Mouse (Mus musculus) midbrain, embryonic 13.5 days (tissue): ENCODE measurements around the gene Alad. TPM values are rescaled to one million over a fixed set of nuclear protein-coding genes. Genes with fewer than 3 reads are reported as not detected.
A peak's percentile ranks its signal among the peaks of the same experiment; 100 is the strongest.

Experiments used
- ATAC-seq: fragments of 200-750 bp; cut with Nextera tagmentation; 2 replicates; pipeline ENCODE4 v1.8.0; 2017; ENCODE audit warnings: mild to moderate bottlenecking, moderate TSS enrichment, moderate library complexity
- H3K27ac ChIP-seq: fragments of 300-500 bp; sonication (generic); 2 replicates; pipeline ENCODE4 v1.5.1; 2015; ENCODE audit warnings: inconsistent platforms, mild to moderate bottlenecking, moderate library complexity
- H3K27me3 ChIP-seq: fragments of 300-500 bp; sonication (generic); 2 replicates; pipeline ENCODE4 v1.6.1; 2015; ENCODE audit warnings: mild to moderate bottlenecking, inconsistent platforms
- H3K36me3 ChIP-seq: fragments of 300-500 bp; sonication (generic); 2 replicates; pipeline ENCODE4 v1.6.1; 2015; ENCODE audit warnings: mild to moderate bottlenecking, inconsistent platforms
- H3K4me1 ChIP-seq: fragments of 300-500 bp; sonication (generic); replicated peaks from 2 replicates; pipeline ENCODE4 v1.6.1; 2015; ENCODE audit warnings: inconsistent platforms
- H3K4me2 ChIP-seq: fragments of 300-500 bp; sonication (generic); replicated peaks from 2 replicates; pipeline ENCODE4 v1.6.1; 2015; ENCODE audit warnings: moderate library complexity, mild to moderate bottlenecking, inconsistent platforms
- H3K4me3 ChIP-seq: fragments of 300-500 bp; sonication (generic); replicated peaks from 2 replicates; pipeline ENCODE4 v1.5.1; 2015; ENCODE audit warnings: mild to moderate bottlenecking, inconsistent platforms
- H3K9ac ChIP-seq: fragments of 300-500 bp; sonication (generic); replicated peaks from 2 replicates; pipeline ENCODE4 v1.6.1; 2015; ENCODE audit warnings: mild to moderate bottlenecking, inconsistent platforms
- H3K9me3 ChIP-seq: fragments of 300-500 bp; sonication (generic); 2 replicates; pipeline ENCODE4 v1.6.1; 2016; ENCODE audit warnings: mild to moderate bottlenecking, inconsistent platforms
- WGBS: fragments of 180-500 bp; shearing (Covaris S2); methylation state at CpG from one replicate; pipeline ENCODE4 v1.1.7; 2015; 5-methylcytosine and 5-hydroxymethylcytosine counted together
- polyA plus RNA-seq: library from polyadenylated mRNA; unstranded; fragments of >200 nt; fragmentation: Nextera tagmentation; extraction: Ambion mirVana; gene quantifications from 2 replicates; pipeline ENCODE4 v1.2.1, GENCODE M21; 2015

Gene Alad
- polyA plus RNA-seq, 1 experiment from 2014 or later = 65.4 TPM

DNA sequence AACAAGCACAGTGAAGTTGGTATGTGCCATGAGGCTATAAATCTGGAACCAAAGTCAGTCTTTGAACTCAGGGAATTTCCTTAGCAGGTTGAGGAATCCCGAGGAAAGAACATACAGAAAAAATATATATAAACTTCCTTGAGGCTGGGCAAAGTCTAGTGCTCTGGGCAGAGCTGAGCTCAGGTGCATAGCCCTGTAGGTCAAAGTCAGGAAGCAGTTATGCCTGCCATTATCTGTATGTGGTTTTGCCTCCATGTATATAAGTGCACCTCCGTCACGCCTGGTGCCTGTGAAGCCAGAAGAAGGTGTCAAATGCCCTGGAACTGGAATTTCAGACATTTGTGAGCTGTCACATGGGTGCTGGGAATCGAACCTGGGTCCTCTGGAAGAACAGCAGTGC is 18.9 kb downstream of the Alad start:
- Histone ChIP-seq H3K4me1 (peaks cover 12% of the 10 kb centered on the region), H3K27ac (no peak overlapping the region), H3K4me3 (no peak overlapping the region), H3K4me2 (peak overlapping the region; percentile 71; the same call in 1 of the 2 replicates), H3K9ac (no peak overlapping the region), H3K9me3 (no peaks in the 10 kb centered on the region), H3K27me3 (no peaks in the 10 kb centered on the region), H3K36me3 (peaks cover 33% of the 10 kb centered on the region)
- WGBS = 90% methylated on average over 4 of the region's 4 CpGs
- no peak for ATAC-seq

DNA sequence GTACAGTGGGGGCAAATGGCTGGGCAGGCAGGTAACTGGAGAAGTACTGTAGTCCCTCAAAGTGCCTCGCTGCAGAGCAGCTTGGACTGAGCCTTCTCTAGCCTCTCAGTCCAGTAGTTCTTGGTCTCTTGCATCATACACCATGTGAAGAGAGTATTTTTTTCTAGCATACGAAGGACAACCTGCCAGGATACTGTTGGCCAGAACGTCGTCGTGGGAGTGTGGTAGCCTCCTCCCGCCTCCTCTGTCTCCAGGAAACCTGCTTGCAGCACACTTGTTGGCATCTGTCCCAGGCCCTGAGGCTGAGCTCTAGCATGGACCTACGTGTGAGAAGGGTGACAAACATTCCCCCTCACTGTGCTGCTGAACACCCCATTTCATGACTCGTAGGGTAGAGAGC is 22.9 kb downstream of the Alad start:
- Histone ChIP-seq H3K9me3 (no peaks in the 10 kb centered on the region), H3K36me3 (peaks cover 33% of the 10 kb centered on the region), H3K4me2 (no peak overlapping the region), H3K4me3 (no peak overlapping the region), H3K27me3 (no peaks in the 10 kb centered on the region), H3K27ac (no peak overlapping the region), H3K9ac (no peak overlapping the region), H3K4me1 (peaks cover 8% of the 10 kb centered on the region)
- WGBS = 80% methylated on average over 8 of the region's 8 CpGs
- no peak for ATAC-seq

DNA sequence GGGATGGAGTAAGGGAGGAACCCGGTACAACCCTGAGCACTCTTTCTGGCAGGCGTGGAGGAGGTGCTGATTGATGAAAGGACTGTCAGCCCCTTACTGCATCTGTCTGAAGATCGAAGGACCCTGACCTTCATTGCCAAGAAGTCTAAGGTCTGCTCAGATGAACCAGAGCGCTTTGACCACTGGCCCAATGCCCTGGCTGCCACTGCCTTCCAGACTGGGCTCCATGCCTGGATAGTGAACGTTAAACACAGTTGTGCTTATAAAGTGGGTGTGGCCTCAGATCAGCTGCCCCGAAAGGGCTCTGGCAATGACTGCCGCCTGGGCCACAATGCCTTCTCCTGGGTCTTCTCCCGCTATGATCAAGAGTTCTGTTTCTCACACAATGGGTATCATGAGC is 23.8 kb downstream of the Alad start:
- no peaks in the 10 kb centered on the region for H3K9me3 ChIP-seq
- no peak overlapping the region for H3K27ac ChIP-seq
- H3K9ac ChIP-seq = no peak overlapping the region
- 84% methylated on average over 8 of the region's 8 CpGs for WGBS
- peaks cover 33% of the 10 kb centered on the region for H3K36me3 ChIP-seq
- H3K27me3 ChIP-seq = no peaks in the 10 kb centered on the region
- peaks cover 2% of the 10 kb centered on the region for H3K4me1 ChIP-seq
- H3K4me3 ChIP-seq = no peak overlapping the region
- H3K4me2 ChIP-seq = no peak overlapping the region
- ATAC-seq = no peak

DNA sequence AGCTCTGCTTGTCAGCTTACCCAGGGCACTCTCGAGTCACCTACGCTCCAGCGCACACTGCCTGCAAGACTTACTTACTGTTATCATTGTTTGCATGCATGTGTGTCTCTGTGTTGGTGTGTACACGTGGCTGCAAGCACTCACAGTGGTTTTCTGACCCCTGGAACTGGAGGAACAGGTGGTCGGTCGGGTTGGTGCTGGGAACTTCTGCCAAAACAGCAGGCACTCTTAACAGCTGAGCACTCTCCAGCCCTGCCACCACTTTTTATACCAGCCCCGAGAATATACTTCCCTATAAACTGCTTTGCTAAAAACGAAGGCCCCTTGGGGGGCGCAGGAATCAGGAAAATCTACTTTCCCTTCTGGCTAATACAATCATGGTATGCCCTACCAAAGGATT is 25.5 kb downstream of the Alad start:
- no peaks in the 10 kb centered on the region for H3K9me3 ChIP-seq
- H3K4me2 ChIP-seq = no peak overlapping the region
- H3K36me3 ChIP-seq = peaks cover 29% of the 10 kb centered on the region
- WGBS = 69% methylated on average over 9 of the region's 9 CpGs
- H3K4me1 ChIP-seq = no peaks in the 10 kb centered on the region
- H3K9ac ChIP-seq = no peak overlapping the region
- ATAC-seq = no peak
- no peak overlapping the region for H3K27ac ChIP-seq
- no peaks in the 10 kb centered on the region for H3K27me3 ChIP-seq
- no peak overlapping the region for H3K4me3 ChIP-seq

DNA sequence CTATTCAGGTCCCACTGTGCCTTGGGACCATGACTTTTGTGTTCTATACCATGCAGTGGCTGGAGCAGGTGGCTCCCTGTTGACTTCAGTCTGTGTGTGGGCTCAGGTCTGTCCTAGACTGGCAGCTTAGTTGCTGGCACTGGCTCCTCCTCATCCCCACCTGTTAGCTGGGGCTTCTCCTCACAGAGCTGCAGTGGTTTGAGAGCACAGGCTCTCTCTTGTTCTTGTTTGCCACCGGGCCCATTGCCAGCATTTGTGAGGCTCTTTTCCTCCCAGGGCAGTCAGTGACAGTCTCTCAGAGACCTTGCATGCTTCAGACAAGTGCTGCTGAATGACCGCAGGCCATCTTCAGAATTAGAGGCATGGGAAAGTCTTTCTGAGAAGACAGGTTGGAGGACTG is 27.0 kb downstream of the Alad start:
- Histone ChIP-seq H3K9me3 (no peaks in the 10 kb centered on the region), H3K4me1 (no peaks in the 10 kb centered on the region), H3K9ac (no peak overlapping the region), H3K36me3 (peaks cover 13% of the 10 kb centered on the region), H3K27me3 (no peaks in the 10 kb centered on the region), H3K4me3 (no peak overlapping the region), H3K27ac (no peak overlapping the region), H3K4me2 (no peak overlapping the region)
- no peak for ATAC-seq
- WGBS = 85% methylated on average over 2 of the region's 2 CpGs

DNA sequence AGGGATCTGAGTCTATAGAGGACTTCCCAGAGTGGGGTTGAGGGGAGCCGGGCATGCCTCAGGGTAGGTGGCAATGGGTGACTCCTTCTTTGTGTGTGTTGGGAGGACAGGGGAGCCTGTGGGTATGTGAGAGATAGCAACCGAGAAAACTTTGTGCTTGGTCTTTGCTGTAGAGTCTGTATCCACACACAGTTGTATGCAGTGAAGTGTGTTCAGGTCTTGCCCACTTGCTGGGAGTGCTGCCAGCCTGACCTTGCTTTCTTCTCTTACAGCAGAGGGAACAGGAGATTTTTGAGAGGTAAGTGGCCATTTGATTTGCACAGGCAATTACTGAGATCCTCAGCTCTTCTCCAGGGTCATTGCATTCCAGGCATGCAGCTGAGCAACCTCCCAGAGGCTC is 31.8 kb downstream of the Alad start:
- no peaks in the 10 kb centered on the region for H3K36me3 ChIP-seq
- no peak for ATAC-seq
- WGBS = 92% methylated on average over 2 of the region's 2 CpGs
- no peak overlapping the region for H3K9ac ChIP-seq
- H3K9me3 ChIP-seq = no peaks in the 10 kb centered on the region
- no peak overlapping the region for H3K27ac ChIP-seq
- H3K4me1 ChIP-seq = no peaks in the 10 kb centered on the region
- H3K4me2 ChIP-seq = no peak overlapping the region
- H3K27me3 ChIP-seq = no peaks in the 10 kb centered on the region
- no peak overlapping the region for H3K4me3 ChIP-seq

DNA sequence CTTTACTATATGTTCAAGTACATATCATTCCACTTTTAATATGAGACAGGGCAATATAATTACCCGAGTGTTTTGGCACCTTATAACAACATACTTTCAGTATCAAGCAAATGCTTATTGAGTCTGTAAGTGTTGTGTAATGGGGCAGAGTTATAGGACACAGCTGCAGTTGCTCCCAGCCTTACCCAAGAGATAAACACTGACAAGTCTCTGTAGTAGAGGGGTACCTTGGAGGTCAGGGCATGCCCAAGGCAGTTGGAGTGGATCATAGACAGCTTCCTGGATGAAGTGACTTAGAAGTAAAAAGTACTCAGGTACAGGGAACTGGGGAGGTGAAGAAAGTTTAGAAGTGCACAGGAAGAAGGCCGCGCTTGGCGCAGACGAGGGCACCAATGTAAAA is 32.5 kb downstream of the Alad start:
- Histone ChIP-seq H3K4me1 (no peaks in the 10 kb centered on the region), H3K4me2 (no peak overlapping the region), H3K27me3 (peaks cover under 1% of the 10 kb centered on the region), H3K4me3 (no peak overlapping the region), H3K9me3 (no peaks in the 10 kb centered on the region), H3K36me3 (no peaks in the 10 kb centered on the region), H3K9ac (no peak overlapping the region), H3K27ac (no peak overlapping the region)
- WGBS = 89% methylated on average over 5 of the region's 5 CpGs
- no peak for ATAC-seq

DNA sequence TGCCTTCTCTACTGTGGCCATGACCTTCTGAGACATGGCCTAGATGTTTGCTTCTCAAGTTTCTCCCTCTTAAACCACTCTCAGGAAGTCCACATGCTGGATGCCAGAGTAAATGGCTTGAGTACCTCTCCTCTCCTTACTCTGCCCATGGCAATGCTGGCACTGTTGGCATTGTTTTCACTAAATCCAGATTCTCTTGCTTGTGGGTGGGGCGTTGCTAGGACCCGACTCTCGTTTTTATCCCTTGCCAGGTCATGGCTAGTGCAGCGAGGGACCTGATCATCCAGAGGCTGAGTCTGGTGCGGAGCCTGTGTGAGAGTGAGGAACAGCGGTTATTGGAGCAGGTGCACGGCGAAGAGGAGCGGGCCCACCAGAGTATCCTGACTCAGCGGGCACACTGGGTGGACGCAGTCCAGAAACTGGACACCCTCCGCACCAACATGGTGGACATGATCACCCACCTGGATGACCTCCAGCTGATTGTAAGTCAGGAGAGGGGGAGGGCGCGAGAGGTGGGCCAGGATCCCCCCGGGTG is 33.5 kb downstream of the Alad start:
- Histone ChIP-seq H3K4me3 (no peak overlapping the region), H3K9me3 (no peaks in the 10 kb centered on the region), H3K4me2 (no peak overlapping the region), H3K4me1 (no peaks in the 10 kb centered on the region), H3K27ac (no peak overlapping the region), H3K27me3 (peaks cover 8% of the 10 kb centered on the region), H3K36me3 (no peaks in the 10 kb centered on the region), H3K9ac (no peak overlapping the region)
- WGBS = 93% methylated on average over 15 of the region's 15 CpGs
- ATAC-seq = no peak

DNA sequence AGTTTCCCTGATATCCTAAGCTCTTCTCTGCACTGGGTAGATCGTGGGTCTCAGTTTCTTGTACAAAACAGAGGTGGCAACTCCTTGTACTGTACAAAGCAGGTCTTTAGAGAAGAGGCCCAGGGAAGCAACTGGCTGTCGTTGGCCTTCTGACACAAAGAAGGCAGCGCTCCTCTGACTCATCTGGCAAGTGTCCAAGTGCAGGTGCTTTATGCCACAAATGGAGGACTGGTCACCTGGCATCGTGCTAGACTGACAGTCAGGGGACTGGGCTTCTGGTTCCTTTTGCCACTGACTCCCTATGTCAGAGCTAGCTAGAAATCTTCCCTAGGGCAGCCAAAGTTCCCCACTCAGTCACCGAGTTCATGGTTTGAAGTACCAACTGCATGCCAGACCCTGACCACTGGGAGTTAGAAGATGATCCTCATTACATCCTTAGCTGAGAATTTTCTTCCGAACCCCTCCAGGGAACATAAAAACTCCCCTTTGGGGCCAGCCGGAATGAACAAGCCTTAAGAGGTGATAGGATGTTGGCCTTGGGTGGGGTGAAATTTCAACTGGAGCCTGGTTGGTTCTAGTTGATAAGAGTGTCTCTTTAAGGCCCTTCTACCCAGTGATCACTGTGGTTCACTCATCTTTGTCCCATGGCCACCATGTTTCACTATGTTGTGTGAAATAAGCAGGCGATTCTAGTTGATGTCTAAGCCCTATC is 34.1 kb downstream of the Alad start:
- no peak overlapping the region for H3K4me2 ChIP-seq
- WGBS = 89% methylated on average over 8 of the region's 8 CpGs
- H3K9me3 ChIP-seq = no peaks in the 10 kb centered on the region
- H3K4me1 ChIP-seq = no peaks in the 10 kb centered on the region
- H3K27ac ChIP-seq = no peak overlapping the region
- H3K4me3 ChIP-seq = no peak overlapping the region
- peaks cover 15% of the 10 kb centered on the region for H3K27me3 ChIP-seq
- no peak for ATAC-seq
- no peaks in the 10 kb centered on the region for H3K36me3 ChIP-seq
- no peak overlapping the region for H3K9ac ChIP-seq

DNA sequence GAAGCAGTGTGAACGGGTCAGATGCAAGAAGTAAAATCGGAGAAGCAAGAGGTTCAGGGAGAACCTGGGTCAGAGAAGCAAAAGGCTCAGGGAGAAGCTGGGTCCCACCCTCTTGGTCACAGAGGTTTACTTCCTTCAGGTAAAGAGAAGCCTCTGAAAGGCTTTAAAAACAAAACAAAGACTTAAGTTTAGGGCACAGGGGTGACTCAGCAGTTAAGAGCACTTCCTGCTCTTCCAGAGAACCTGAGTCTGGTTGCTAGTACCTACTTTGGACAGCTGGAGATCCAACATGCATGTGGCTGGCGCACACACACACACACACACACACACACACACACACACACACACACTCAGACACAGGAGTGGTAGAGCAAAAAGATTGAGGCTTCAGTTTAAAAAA is 34.8 kb downstream of the Alad start:
- no peak overlapping the region for H3K4me2 ChIP-seq
- no peaks in the 10 kb centered on the region for H3K9me3 ChIP-seq
- peaks cover 3% of the 10 kb centered on the region for H3K4me1 ChIP-seq
- no peak overlapping the region for H3K9ac ChIP-seq
- H3K4me3 ChIP-seq = no peak overlapping the region
- H3K27me3 ChIP-seq = peaks cover 21% of the 10 kb centered on the region
- no peaks in the 10 kb centered on the region for H3K36me3 ChIP-seq
- 83% methylated on average over 3 of the region's 3 CpGs for WGBS
- no peak for ATAC-seq
- H3K27ac ChIP-seq = no peak overlapping the region

DNA sequence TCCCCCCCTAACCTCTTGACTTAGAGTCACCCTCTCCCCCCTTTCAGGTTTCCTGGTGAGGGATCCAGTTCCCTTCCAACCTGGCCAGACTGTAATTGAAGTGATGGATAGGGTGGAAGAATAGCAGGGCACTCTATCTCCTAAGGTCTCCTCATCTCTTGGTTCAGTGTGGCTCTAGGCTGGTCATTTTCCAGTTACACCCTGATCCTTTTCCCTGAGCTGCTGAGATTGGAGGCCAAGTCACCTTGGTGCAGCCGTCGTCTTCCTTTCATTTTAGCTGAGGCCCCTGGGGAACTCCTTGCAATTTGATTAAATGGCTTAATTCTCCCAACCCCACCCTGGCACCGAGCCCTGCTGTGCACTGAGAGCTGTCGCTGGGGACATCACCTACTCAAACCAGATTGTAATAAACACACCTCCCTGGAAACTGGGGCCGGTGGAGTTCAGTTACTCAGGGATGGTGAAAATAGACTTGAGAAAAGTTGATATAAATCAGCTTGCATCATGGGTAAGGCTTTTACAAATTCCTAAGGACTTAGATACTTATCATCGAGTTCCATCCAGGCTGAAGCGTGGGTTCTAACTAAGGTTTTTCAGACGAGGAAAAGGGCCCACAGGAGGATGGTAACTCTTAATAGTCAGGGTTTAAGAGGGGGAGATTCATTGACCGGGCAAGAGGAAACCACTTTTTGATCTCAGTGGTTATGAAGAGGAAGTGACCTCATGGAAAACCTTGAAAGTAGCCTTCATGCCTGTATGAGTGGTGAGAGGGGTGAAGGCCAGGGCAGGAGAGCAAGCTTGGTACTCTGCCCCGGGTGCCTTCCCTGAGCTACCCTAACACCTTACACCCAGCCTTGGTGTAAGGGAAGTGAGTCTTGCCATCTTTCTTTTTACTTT is 38.8 kb downstream of the Alad start:
- no peaks in the 10 kb centered on the region for H3K9me3 ChIP-seq
- no peak overlapping the region for H3K9ac ChIP-seq
- WGBS = 51% methylated on average over 10 of the region's 10 CpGs
- peak; percentile 49; the same call in 1 of the 2 replicates for ATAC-seq
- H3K4me2 ChIP-seq = no peak overlapping the region
- no peaks in the 10 kb centered on the region for H3K36me3 ChIP-seq
- peaks cover 42% of the 10 kb centered on the region for H3K27me3 ChIP-seq
- no peak overlapping the region for H3K4me3 ChIP-seq
- H3K27ac ChIP-seq = no peak overlapping the region
- peaks cover 6% of the 10 kb centered on the region for H3K4me1 ChIP-seq
